Mouse (Mus musculus): ENCODE measurements around the gene Disp1. TPM values are rescaled to one million over a fixed set of nuclear protein-coding genes. Genes with fewer than 3 reads are reported as not detected.

Gene Disp1
- total RNA-seq, 2 experiments from 2014 or later: 8.9 to 13.8 TPM

- DNase-seq: no peak
Observed at GRCm38 (mm10) chr1:183200926-183201325, 20.4 kb downstream of the Disp1 start.

- DNase-seq: no peak
Observed at GRCm38 (mm10) chr1:183194763-183195162, 26.6 kb downstream of the Disp1 start.

GRCm38 (mm10) chr1:183194151-183194550 is 27.2 kb downstream of the Disp1 start:
- no peak for DNase-seq

- no peak for DNase-seq
Observed at GRCm38 (mm10) chr1:183191398-183191797, 29.9 kb downstream of the Disp1 start.

- no peak for DNase-seq
Observed at GRCm38 (mm10) chr1:183190456-183190855, 30.9 kb downstream of the Disp1 start.

- no peak for DNase-seq
Observed at GRCm38 (mm10) chr1:183189014-183189662, 32.2 kb downstream of the Disp1 start.

- no peak for DNase-seq
Observed at GRCm38 (mm10) chr1:183188115-183189013, 33.0 kb downstream of the Disp1 start.

- no peak for DNase-seq
Observed at GRCm38 (mm10) chr1:183185560-183185959, 35.8 kb downstream of the Disp1 start.

GRCm38 (mm10) chr1:183184681-183185080 is 36.6 kb downstream of the Disp1 start:
- no peak for DNase-seq

GRCm38 (mm10) chr1:183183565-183183964 is 37.8 kb downstream of the Disp1 start:
- DNase-seq: no peak

- no peak for DNase-seq
Observed at GRCm38 (mm10) chr1:183182641-183183414, 38.5 kb downstream of the Disp1 start.

- no peak for DNase-seq
Observed at GRCm38 (mm10) chr1:183181030-183181395, 40.3 kb downstream of the Disp1 start.

- no peak for DNase-seq
Observed at GRCm38 (mm10) chr1:183180301-183181029, 40.9 kb downstream of the Disp1 start.

- no peak for DNase-seq
Observed at GRCm38 (mm10) chr1:183179316-183179715, 42.0 kb downstream of the Disp1 start.

- no peak for DNase-seq
Observed at GRCm38 (mm10) chr1:183175236-183175635, 46.1 kb downstream of the Disp1 start.

- DNase-seq: no peak
Observed at GRCm38 (mm10) chr1:183171095-183171494, 50.2 kb downstream of the Disp1 start.

GRCm38 (mm10) chr1:183168465-183168864 is 52.9 kb downstream of the Disp1 start:
- DNase-seq: no peak

GRCm38 (mm10) chr1:183167776-183168175 is 53.5 kb downstream of the Disp1 start:
- DNase-seq: no peak

- DNase-seq: no peak
Observed at GRCm38 (mm10) chr1:183166700-183167099, 54.6 kb downstream of the Disp1 start.

GRCm38 (mm10) chr1:183164648-183165071 is 56.7 kb downstream of the Disp1 start:
- DNase-seq: no peak

GRCm38 (mm10) chr1:183164190-183164580 is 57.1 kb downstream of the Disp1 start:
- DNase-seq: no peak
